Mouse (Mus musculus) hindbrain, postnatal 0 days (tissue): ENCODE measurements around the gene Sohlh2. TPM values are rescaled to one million over a fixed set of nuclear protein-coding genes. Genes with fewer than 3 reads are reported as not detected.

ENCODE experiments used
- ATAC-seq: fragments of 200-750 bp; cut with Nextera tagmentation; 2 replicates; pipeline ENCODE4 v1.8.0; 2017; ENCODE audit warnings: mild to moderate bottlenecking, moderate TSS enrichment, moderate library complexity
- DNase-seq: peaks from one replicate; pipeline ENCODE4 v3.0.0-alpha.2; 2015; ENCODE audit warnings: low spot score
- H3K27ac ChIP-seq: fragments of 300-500 bp; sonication (generic); 2 replicates; pipeline ENCODE4 v1.5.1; 2014; ENCODE audit warnings: mild to moderate bottlenecking
- H3K27me3 ChIP-seq: fragments of 300-500 bp; sonication (generic); 2 replicates; pipeline ENCODE4 v1.6.1; 2014; ENCODE audit warnings: low read length, mixed read lengths; ENCODE audit not compliant: insufficient read depth
- H3K36me3 ChIP-seq: fragments of 300-500 bp; sonication (generic); 2 replicates; pipeline ENCODE4 v1.6.1; 2014; ENCODE audit warnings: low read length, mixed read lengths; ENCODE audit not compliant: insufficient read depth
- H3K4me1 ChIP-seq: fragments of 300-500 bp; sonication (generic); 2 replicates; pipeline ENCODE4 v1.6.1; 2014; ENCODE audit warnings: antibody characterized with exemption, low read length, mixed read lengths; ENCODE audit not compliant: insufficient read depth
- H3K4me2 ChIP-seq: fragments of 300-500 bp; sonication (generic); 2 replicates; pipeline ENCODE4 v1.6.1; 2014; ENCODE audit warnings: low read depth, mild to moderate bottlenecking, low read length, moderate library complexity, mixed read lengths
- H3K4me3 ChIP-seq: fragments of 300-500 bp; sonication (generic); 2 replicates; pipeline ENCODE4 v1.5.1; 2014; ENCODE audit warnings: low read length
- H3K9ac ChIP-seq: fragments of 300-500 bp; sonication (generic); replicated peaks from 2 replicates; pipeline ENCODE4 v1.6.1; 2014; ENCODE audit warnings: mild to moderate bottlenecking, low read length, moderate library complexity, mixed read lengths
- H3K9me3 ChIP-seq: fragments of 300-500 bp; sonication (generic); 2 replicates; pipeline ENCODE4 v1.6.1; 2016; ENCODE audit warnings: low read length, mixed read lengths
- CTCF ChIP-seq: IDR thresholded peaks from 2 replicates; pipeline ENCODE4 v1.5.1; 2016; ENCODE audit warnings: antibody characterized with exemption, control low read depth, low read depth
- WGBS: fragments of 180-500 bp; shearing (Covaris S2); extraction: QIAGEN DNeasy Blood & Tissue Kit; methylation state at CpG from one replicate; pipeline ENCODE4 v1.1.7; 2014; 5-methylcytosine and 5-hydroxymethylcytosine counted together
- polyA plus RNA-seq: library from polyadenylated mRNA; unstranded; fragments of >200 nt; fragmentation: Nextera tagmentation; extraction: Ambion mirVana; gene quantifications from 2 replicates; pipeline ENCODE4 v1.2.1, GENCODE M21; 2015
- total RNA-seq: library from RNA; depleted of rRNA; stranded (reverse); fragments of >200 nt; gene quantifications from 2 replicates; pipeline ENCODE4 v1.2.3, GENCODE M21; 2014

The Sohlh2 gene
- total and polyA plus RNA-seq, 2 experiments from 2014 or later = 0.08 TPM; not detected in 1

DNA sequence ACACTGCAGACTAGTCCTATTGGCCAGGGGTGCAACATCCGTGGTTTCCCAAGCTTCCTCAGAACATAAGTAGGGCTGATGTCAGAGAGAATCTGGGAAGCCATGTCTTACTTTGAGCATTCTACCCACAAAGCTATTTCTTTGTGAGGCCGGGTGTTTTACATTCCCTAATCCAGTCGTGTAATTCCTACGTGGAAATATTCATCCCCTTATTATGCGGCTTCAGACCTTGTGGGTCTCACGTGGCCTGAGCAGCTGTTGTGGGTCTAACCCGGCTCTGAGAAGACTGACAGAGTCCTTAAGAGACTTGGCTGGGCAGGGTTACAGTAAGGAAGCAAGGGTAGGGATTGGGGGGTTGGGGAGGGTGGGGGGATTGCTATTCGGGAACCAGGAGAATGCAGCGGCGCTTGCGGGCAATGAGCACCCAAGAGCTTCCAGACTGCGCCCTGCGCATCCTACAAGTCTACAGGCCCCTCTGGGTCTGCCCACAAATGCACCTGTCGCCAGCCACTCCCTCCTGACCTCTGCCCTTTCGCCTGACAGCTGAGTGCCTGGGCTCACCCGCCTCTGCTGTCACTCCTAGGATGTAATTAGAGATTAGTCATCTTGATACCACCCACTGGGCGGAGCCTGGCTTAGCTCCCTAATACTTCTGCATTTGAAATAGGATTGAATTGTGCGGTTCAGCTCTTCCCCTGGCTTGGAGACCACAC, 44.8 kb downstream of the Sohlh2 start:
- 24% methylated on average over 18 of the region's 18 CpGs for WGBS
- H3K4me3 ChIP-seq = 0 out of 2 replicates have a peak overlapping the region, but pooled peaks have one; percentile 19
- H3K27ac ChIP-seq = no peak overlapping the region

DNA sequence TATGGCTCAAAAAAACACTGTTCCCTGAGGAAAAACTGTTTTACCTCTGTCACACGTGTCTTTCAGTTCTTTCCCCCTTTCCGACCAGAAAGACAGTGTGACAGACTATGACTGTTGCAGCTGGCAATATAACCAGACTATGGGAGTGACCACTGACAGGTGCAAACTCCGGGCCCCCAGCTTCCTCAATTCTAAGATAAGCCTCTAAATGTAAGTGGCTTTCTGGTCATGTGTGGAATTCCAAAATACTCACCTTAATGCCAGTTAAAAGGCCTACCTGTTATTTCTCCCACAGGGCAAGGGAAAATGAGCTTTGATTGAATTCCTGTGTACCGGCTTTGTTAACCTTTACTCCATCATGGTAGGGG, 45.4 kb downstream of the Sohlh2 start:
- peak; percentile 43; the same call in 1 of the 2 replicates for ATAC-seq
- no peaks in the 10 kb centered on the region for H3K9me3 ChIP-seq
- H3K4me3 ChIP-seq = no peak overlapping the region
- H3K4me2 ChIP-seq = peak overlapping the region; percentile 44
- TF ChIP-seq CTCF = no peak
- no peak for DNase-seq
- 38% methylated on average over 4 of the region's 4 CpGs for WGBS
- H3K36me3 ChIP-seq = no peaks in the 10 kb centered on the region
- no peak overlapping the region for H3K27ac ChIP-seq
- no peaks in the 10 kb centered on the region for H3K27me3 ChIP-seq
- H3K9ac ChIP-seq = no peak overlapping the region
- peaks cover 11% of the 10 kb centered on the region; the same call in 1 of the 2 replicates for H3K4me1 ChIP-seq

More for the DNA sequence above, 44.8 kb downstream of the Sohlh2 start:
- no peaks in the 10 kb centered on the region for H3K27me3 ChIP-seq
- H3K9me3 ChIP-seq = no peaks in the 10 kb centered on the region
- no peak for TF ChIP-seq CTCF
- H3K4me2 ChIP-seq = peak overlapping the region; percentile 44
- peak; percentile 72 for ATAC-seq
- H3K4me1 ChIP-seq = peaks cover 11% of the 10 kb centered on the region; the same call in 1 of the 2 replicates
- no peak overlapping the region; the same call in 1 of the 2 replicates for H3K9ac ChIP-seq
- DNase-seq = peak; percentile 72
- no peaks in the 10 kb centered on the region for H3K36me3 ChIP-seq

- no peak for TF ChIP-seq CTCF
- Histone ChIP-seq H3K4me2 (peak within 1 kb of the TSS; percentile 70), H3K4me1 (peaks cover 9% of the 10 kb centered on the region; the same call in 1 of the 2 replicates), H3K36me3 (no peaks in the 10 kb centered on the region), H3K27ac (peak within 1 kb of the TSS; percentile 97), H3K9me3 (no peaks in the 10 kb centered on the region), H3K4me3 (peak within 1 kb of the TSS; percentile 83), H3K9ac (peak within 1 kb of the TSS; percentile 95), H3K27me3 (no peaks in the 10 kb centered on the region)
- ATAC-seq (no peak), DNase-seq (no peak)
- 31% methylated on average over 10 of the region's 10 CpGs for WGBS
Observed at GRCm38 (mm10) chr3:55241730-55242421, 60.0 kb downstream of the Sohlh2 start, which contains the start of gene Dclk1. Gene Dclk1, plus strand, starts transcription at chr3:55242364.

GRCm38 (mm10) chr3:55242422-55243055, 60.7 kb downstream of the Sohlh2 start:
- DNase-seq = peak; percentile 95
- WGBS = 0% methylated on average over 42 of the region's 45 CpGs
- Histone ChIP-seq H3K36me3 (no peaks in the 10 kb centered on the region), H3K27me3 (no peaks in the 10 kb centered on the region), H3K27ac (peak overlapping the region; percentile 97), H3K4me3 (peak overlapping the region; percentile 83), H3K4me2 (peak overlapping the region; percentile 70), H3K9ac (peak overlapping the region; percentile 95), H3K4me1 (peaks cover 9% of the 10 kb centered on the region; the same call in 1 of the 2 replicates), H3K9me3 (no peaks in the 10 kb centered on the region)
- ATAC-seq = peak; percentile 96
- peak; percentile 73 for TF ChIP-seq CTCF

- peak overlapping the region; percentile 95 for H3K9ac ChIP-seq
- peak overlapping the region; percentile 70 for H3K4me2 ChIP-seq
- peak overlapping the region; percentile 83 for H3K4me3 ChIP-seq
- H3K4me1 ChIP-seq = peaks cover 12% of the 10 kb centered on the region; the same call in 1 of the 2 replicates
- H3K36me3 ChIP-seq = no peaks in the 10 kb centered on the region
- under 1% methylated on average over 8 of the region's 8 CpGs for WGBS
- H3K27ac ChIP-seq = peak overlapping the region; percentile 97
- no peaks in the 10 kb centered on the region for H3K27me3 ChIP-seq
- no peaks in the 10 kb centered on the region for H3K9me3 ChIP-seq
- TF ChIP-seq CTCF = peak; percentile 41
- peak; percentile 53 for DNase-seq
- peak; percentile 48; the same call in 1 of the 2 replicates for ATAC-seq
Observed at GRCm38 (mm10) chr3:55243056-55243471, 61.2 kb downstream of the Sohlh2 start.

GRCm38 (mm10) chr3:55244087-55244486, 62.3 kb downstream of the Sohlh2 start:
- Histone ChIP-seq H3K9me3 (no peaks in the 10 kb centered on the region), H3K27me3 (no peaks in the 10 kb centered on the region), H3K9ac (peak overlapping the region; percentile 95; the same call in 1 of the 2 replicates), H3K36me3 (no peaks in the 10 kb centered on the region; the same call in 1 of the 2 replicates), H3K4me1 (peaks cover 18% of the 10 kb centered on the region), H3K27ac (peak overlapping the region; percentile 97; the same call in 1 of the 2 replicates), H3K4me2 (peak overlapping the region; percentile 70), H3K4me3 (peak overlapping the region; percentile 83)
- 17% methylated on average over 6 of the region's 6 CpGs for WGBS
- DNase-seq (peak; percentile 50), ATAC-seq (no peak)
- no peak for TF ChIP-seq CTCF
